Mouse (Mus musculus) embryonic facial prominence, embryonic 11.5 days (tissue): ENCODE data around the gene Cmah. TPM values are rescaled to one million over a fixed set of nuclear protein-coding genes. Genes with fewer than 3 reads are reported as not detected.

Source experiments
- ATAC-seq: fragments of 200-750 bp; cut with Nextera tagmentation; replicated peaks from 2 replicates; pipeline ENCODE4 v1.8.0; 2017; ENCODE audit warnings: low read depth; ENCODE audit not compliant: insufficient number of reproducible peaks, low FRiP score, low TSS enrichment
- DNase-seq: peaks from one replicate; pipeline ENCODE4 v3.0.0-alpha.2; 2015; ENCODE audit warnings: low spot score
- H3K27ac ChIP-seq: fragments of 300-500 bp; sonication (generic); replicated peaks from 2 replicates; pipeline ENCODE4 v1.5.1; 2014; ENCODE audit warnings: mild to moderate bottlenecking, low read depth, low read length, control low read depth
- H3K27me3 ChIP-seq: fragments of 300-500 bp; sonication (generic); 2 replicates; pipeline ENCODE4 v1.6.1; 2014; ENCODE audit warnings: mild to moderate bottlenecking, low read length, moderate library complexity, mixed read lengths; ENCODE audit not compliant: control insufficient read depth, insufficient read depth
- H3K36me3 ChIP-seq: fragments of 300-500 bp; sonication (generic); replicated peaks from 2 replicates; pipeline ENCODE4 v1.6.1; 2014; ENCODE audit warnings: low read depth, mild to moderate bottlenecking, low read length, moderate library complexity, mixed read lengths; ENCODE audit not compliant: control insufficient read depth, insufficient read depth
- H3K4me1 ChIP-seq: fragments of 300-500 bp; sonication (generic); 2 replicates; pipeline ENCODE4 v1.6.1; 2014; ENCODE audit warnings: low read length, mixed read lengths; ENCODE audit not compliant: control insufficient read depth, insufficient read depth
- H3K4me2 ChIP-seq: fragments of 300-500 bp; sonication (generic); 2 replicates; pipeline ENCODE4 v1.6.1; 2014; ENCODE audit warnings: low read depth, mild to moderate bottlenecking, control low read depth, low read length, moderate library complexity
- H3K4me3 ChIP-seq: fragments of 300-500 bp; sonication (generic); 2 replicates; pipeline ENCODE4 v1.5.1; 2014; ENCODE audit warnings: low read depth, low read length, control low read depth
- H3K9ac ChIP-seq: fragments of 300-500 bp; sonication (generic); replicated peaks from 2 replicates; pipeline ENCODE4 v1.6.1; 2014; ENCODE audit warnings: mild to moderate bottlenecking, control low read depth, low read length
- H3K9me3 ChIP-seq: fragments of 300-500 bp; sonication (generic); replicated peaks from 2 replicates; pipeline ENCODE4 v1.6.1; 2016; ENCODE audit warnings: mild to moderate bottlenecking, low read length, inconsistent platforms, mixed read lengths; ENCODE audit not compliant: control insufficient read depth
- WGBS: fragments of 180-500 bp; shearing (Covaris S2); extraction: QIAGEN DNeasy Blood & Tissue Kit; methylation state at CpG from one replicate; pipeline ENCODE4 v1.1.7; 2014; 5-methylcytosine and 5-hydroxymethylcytosine counted together
- polyA plus RNA-seq: library from polyadenylated mRNA; unstranded; fragments of >200 nt; fragmentation: Nextera tagmentation; extraction: Ambion mirVana; gene quantifications from 2 replicates; pipeline ENCODE4 v1.2.1, GENCODE M21; 2014

Gene Cmah
- polyA plus RNA-seq, 1 experiment from 2014 or later, result 0.45 TPM

- Histone ChIP-seq H3K4me2 (no peak overlapping the region), H3K27me3 (no peaks in the 10 kb centered on the region), H3K4me1 (no peaks in the 10 kb centered on the region), H3K36me3 (no peaks in the 10 kb centered on the region), H3K9me3 (no peaks in the 10 kb centered on the region), H3K9ac (no peak overlapping the region), H3K4me3 (no peak overlapping the region), H3K27ac (no peak overlapping the region)
- no peak for ATAC-seq
- 60% methylated on average over 5 of the region's 5 CpGs for WGBS
- no peak for DNase-seq
These were observed 119.8 kb downstream of the Cmah start for GRCm38 (mm10) chr13:24447043-24447442.

GRCm38 (mm10) chr13:24448578-24448977 is 121.4 kb downstream of the Cmah start:
- DNase-seq, result no peak
- Histone ChIP-seq H3K36me3 (no peaks in the 10 kb centered on the region), H3K4me3 (no peak overlapping the region), H3K4me1 (no peaks in the 10 kb centered on the region), H3K4me2 (no peak overlapping the region), H3K9me3 (no peaks in the 10 kb centered on the region), H3K27me3 (no peaks in the 10 kb centered on the region), H3K27ac (no peak overlapping the region), H3K9ac (no peak overlapping the region)
- ATAC-seq, result no peak
- WGBS, result 53% methylated on average over 6 of the region's 6 CpGs

GRCm38 (mm10) chr13:24451455-24451854 is 124.3 kb downstream of the Cmah start:
- 80% methylated on average over 2 of the region's 2 CpGs for WGBS
- Histone ChIP-seq H3K36me3 (no peaks in the 10 kb centered on the region), H3K4me1 (no peaks in the 10 kb centered on the region), H3K9me3 (no peaks in the 10 kb centered on the region), H3K27ac (no peak overlapping the region), H3K27me3 (no peaks in the 10 kb centered on the region), H3K4me3 (no peak overlapping the region), H3K9ac (no peak overlapping the region), H3K4me2 (no peak overlapping the region)
- ATAC-seq, result no peak
- no peak for DNase-seq

- no peaks in the 10 kb centered on the region for H3K9me3 ChIP-seq
- ATAC-seq (no peak), DNase-seq (no peak)
- no peak overlapping the region for H3K27ac ChIP-seq
- 94% methylated on average over 5 of the region's 5 CpGs for WGBS
- no peaks in the 10 kb centered on the region for H3K36me3 ChIP-seq
- no peak overlapping the region for H3K4me3 ChIP-seq
- H3K9ac ChIP-seq, result no peak overlapping the region
- no peak overlapping the region for H3K4me2 ChIP-seq
- H3K4me1 ChIP-seq, result no peaks in the 10 kb centered on the region
- no peaks in the 10 kb centered on the region for H3K27me3 ChIP-seq
These were observed 126.5 kb downstream of the Cmah start for GRCm38 (mm10) chr13:24453737-24454136.

- H3K27ac ChIP-seq, result no peak overlapping the region
- WGBS, result 88% methylated on average over 4 of the region's 4 CpGs
These were observed 129.2 kb downstream of the Cmah start for GRCm38 (mm10) chr13:24456385-24456784.

GRCm38 (mm10) chr13:24460517-24460916 is 133.3 kb downstream of the Cmah start:
- 81% methylated on average over 5 of the region's 5 CpGs for WGBS

More at GRCm38 (mm10) chr13:24456385-24456784, 129.2 kb downstream of the Cmah start:
- H3K27me3 ChIP-seq, result no peaks in the 10 kb centered on the region
- no peak overlapping the region for H3K9ac ChIP-seq
- DNase-seq (no peak), ATAC-seq (no peak)
- no peaks in the 10 kb centered on the region for H3K36me3 ChIP-seq
- no peaks in the 10 kb centered on the region for H3K9me3 ChIP-seq
- no peaks in the 10 kb centered on the region for H3K4me1 ChIP-seq
- no peak overlapping the region for H3K4me3 ChIP-seq
- H3K4me2 ChIP-seq, result no peak overlapping the region

GRCm38 (mm10) chr13:24463767-24464166 is 136.6 kb downstream of the Cmah start:
- 76% methylated on average over 7 of the region's 7 CpGs for WGBS
- Histone ChIP-seq H3K4me1 (no peaks in the 10 kb centered on the region), H3K4me2 (no peak overlapping the region), H3K4me3 (no peak overlapping the region), H3K36me3 (no peaks in the 10 kb centered on the region), H3K9me3 (no peaks in the 10 kb centered on the region), H3K9ac (no peak overlapping the region), H3K27me3 (no peaks in the 10 kb centered on the region), H3K27ac (no peak overlapping the region)
- DNase-seq (no peak), ATAC-seq (no peak)

More at GRCm38 (mm10) chr13:24460517-24460916, 133.3 kb downstream of the Cmah start:
- no peak for ATAC-seq
- no peaks in the 10 kb centered on the region for H3K4me1 ChIP-seq
- H3K9me3 ChIP-seq, result no peaks in the 10 kb centered on the region
- H3K4me3 ChIP-seq, result no peak overlapping the region
- no peaks in the 10 kb centered on the region for H3K27me3 ChIP-seq
- DNase-seq, result no peak
- H3K27ac ChIP-seq, result no peak overlapping the region
- H3K36me3 ChIP-seq, result no peaks in the 10 kb centered on the region
- no peak overlapping the region for H3K9ac ChIP-seq
- H3K4me2 ChIP-seq, result no peak overlapping the region

GRCm38 (mm10) chr13:24466027-24466426 is 138.8 kb downstream of the Cmah start:
- Histone ChIP-seq H3K4me3 (no peak overlapping the region), H3K27me3 (no peaks in the 10 kb centered on the region), H3K36me3 (no peaks in the 10 kb centered on the region), H3K27ac (no peak overlapping the region), H3K9me3 (no peaks in the 10 kb centered on the region), H3K4me1 (no peaks in the 10 kb centered on the region), H3K4me2 (no peak overlapping the region), H3K9ac (no peak overlapping the region)
- ATAC-seq (no peak), DNase-seq (no peak)
- WGBS, result 92% methylated on average over 9 of the region's 9 CpGs
